13 mouse cellular contexts compared by ENCODE assay signal in the genomic region with DNA sequence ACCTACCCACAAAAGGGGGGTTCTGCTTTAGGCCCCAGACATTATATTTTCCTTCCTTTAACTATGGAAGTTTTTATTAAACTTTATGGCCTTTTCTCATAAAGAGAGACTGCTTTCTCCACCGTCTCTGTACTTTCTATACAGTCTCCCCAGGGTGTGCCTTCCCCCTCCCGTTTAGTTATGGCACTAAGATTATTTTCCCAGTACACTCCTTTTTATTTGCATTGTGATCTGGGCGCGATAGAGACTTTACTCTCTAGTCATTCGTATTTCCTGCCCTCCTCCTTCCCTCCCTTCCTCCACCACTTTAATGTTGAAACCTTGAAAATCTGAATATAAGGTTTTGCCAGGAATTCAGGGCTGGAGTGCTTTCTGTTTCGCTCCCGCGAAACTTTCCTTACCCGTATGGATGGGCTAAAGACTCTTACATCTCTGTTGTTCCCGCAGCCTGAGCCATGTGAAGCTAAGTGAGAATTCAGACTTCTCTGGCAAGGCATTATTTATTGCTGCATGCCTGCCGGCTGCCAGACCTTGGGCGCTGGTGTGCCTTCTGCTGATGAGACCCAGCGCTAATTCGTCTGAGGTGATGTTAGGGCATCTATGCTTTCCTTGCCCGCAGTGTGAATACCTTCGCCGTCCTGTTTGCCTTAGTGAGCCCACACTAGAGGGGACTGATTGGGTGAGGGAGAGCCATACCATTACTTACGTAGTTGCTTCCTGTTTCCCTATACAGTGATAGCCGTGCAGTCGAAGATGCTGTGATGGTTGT.
A peak's percentile ranks its signal among the peaks of the same experiment; 100 is the strongest.
DNase-seq lines count a peak whose midpoint lies in the region; ATAC-seq and TF ChIP-seq lines count a peak whose summit lies in the region.
"Had no signal": no experiment of that assay in that cellular context is flagged by ENCODE, and none has a peak within 500 bp of the region (broad histone marks: within the 10 kb centered on the region; RNA-seq: fewer than 3 reads in every experiment).

No protein-coding gene starts in this region.

- H3K9ac ChIP-seq in limb, embryonic 12.5 days (replicated peaks), result no peak overlapping the region
- H3K9ac ChIP-seq: liver, embryonic 13.5 days had no signal

- TF ChIP-seq POLR2A in cortical plate, adult 2 months (IDR thresholded peaks at IDR 0.05; ENCODE audit: extremely low read depth, insufficient read depth, low read length), result no peak
- TF ChIP-seq POLR2A in small intestine, adult 2 months (IDR thresholded peaks at IDR 0.05; ENCODE audit: low read depth, low read length), result no peak

- TF ChIP-seq CTCF in cortical plate, adult 2 months (IDR thresholded peaks at IDR 0.05; ENCODE audit: extremely low read depth, insufficient read depth, low read length), result no peak
- TF ChIP-seq CTCF in small intestine, adult 2 months (IDR thresholded peaks at IDR 0.05; ENCODE audit: extremely low read depth, insufficient read length, insufficient replicate concordance, low read depth, low read length), result no peak

- no peak for DNase-seq in frontal cortex, postnatal 14 days (ENCODE audit: low spot score in 2 of 2)
- DNase-seq in limb, embryonic 10.5 days (ENCODE audit: low spot score), result no peak
- DNase-seq in embryo, embryonic 9.5 days (ENCODE audit: extremely low spot score), result no peak
- DNase-seq in kidney, postnatal 36 days, result no peak
- DNase-seq: cerebellum, postnatal 36 days; kidney, postnatal 14 days; liver, embryonic 13.5 days had no signal

- H3K36me3 ChIP-seq in limb, embryonic 12.5 days, result no peaks in the 10 kb centered on the region
- H3K36me3 ChIP-seq in limb, embryonic 10.5 days, result no peaks in the 10 kb centered on the region
- H3K36me3 ChIP-seq in small intestine, adult 2 months (ENCODE audit: control insufficient read depth, insufficient read depth, low read length), result no peaks in the 10 kb centered on the region
- H3K36me3 ChIP-seq: liver, embryonic 13.5 days had no signal

- no peaks in the 10 kb centered on the region for H3K27me3 ChIP-seq in limb, embryonic 12.5 days
- no peaks in the 10 kb centered on the region for H3K27me3 ChIP-seq in limb, embryonic 10.5 days (ENCODE audit: low read depth, poor library complexity, severe bottlenecking)
- no peaks in the 10 kb centered on the region for H3K27me3 ChIP-seq in small intestine, adult 2 months (ENCODE audit: control insufficient read depth, insufficient read depth, low read length)
- H3K27me3 ChIP-seq: CH12.LX; liver, embryonic 13.5 days had no signal

- peaks cover 47% of the 10 kb centered on the region for H3K4me1 ChIP-seq in limb, embryonic 12.5 days (replicated peaks)
- H3K4me1 ChIP-seq in limb, embryonic 10.5 days, result peaks cover 31% of the 10 kb centered on the region
- peaks cover 4% of the 10 kb centered on the region for H3K4me1 ChIP-seq in cortical plate, adult 2 months (ENCODE audit: control insufficient read depth, insufficient read depth, low read length)
- H3K4me1 ChIP-seq in small intestine, adult 2 months (ENCODE audit: control insufficient read depth, insufficient read depth, insufficient read length, low read length), result peaks cover 4% of the 10 kb centered on the region; the same call in 1 of the 2 replicates

- ATAC-seq in frontal cortex, adult (ENCODE audit: low TSS enrichment), result peak; percentile 58
- no peak for ATAC-seq in limb, embryonic 12.5 days (ENCODE audit: insufficient number of reproducible peaks, insufficient read depth, low FRiP score, low TSS enrichment, low read depth)

- no peaks in the 10 kb centered on the region for H3K9me3 ChIP-seq in limb, embryonic 12.5 days
- H3K9me3 ChIP-seq in limb, embryonic 10.5 days (replicated peaks), result no peaks in the 10 kb centered on the region
- H3K9me3 ChIP-seq: liver, embryonic 13.5 days had no signal

- no peak overlapping the region for H3K4me3 ChIP-seq in limb, embryonic 12.5 days (replicated peaks)
- no peak overlapping the region for H3K4me3 ChIP-seq in limb, embryonic 10.5 days
- peak overlapping the region; percentile 47 for H3K4me3 ChIP-seq in cortical plate, adult 2 months (ENCODE audit: insufficient read depth, low read length)
- peak overlapping the region; percentile 55 for H3K4me3 ChIP-seq in small intestine, adult 2 months (ENCODE audit: low read depth, low read length)
- H3K4me3 ChIP-seq: liver, embryonic 13.5 days; myocyte had no signal

- WGBS in limb, embryonic 12.5 days, result 50% methylated on average over 20 of the region's 20 CpGs
- WGBS in limb, embryonic 10.5 days, result 73% methylated on average over 20 of the region's 20 CpGs
- WGBS in small intestine, adult 2 months, result 29% methylated on average over 20 of the region's 20 CpGs

- H3K4me2 ChIP-seq in limb, embryonic 12.5 days, result peak overlapping the region; percentile 35
- H3K4me2 ChIP-seq: liver, embryonic 13.5 days had no signal

- H3K27ac ChIP-seq in limb, embryonic 12.5 days, result peak overlapping the region; percentile 35; the same call in 1 of the 2 replicates
- no peak overlapping the region for H3K27ac ChIP-seq in limb, embryonic 10.5 days
- H3K27ac ChIP-seq in cortical plate, adult 2 months (ENCODE audit: insufficient read depth, low read length), result peak overlapping the region; percentile 51
- H3K27ac ChIP-seq in small intestine, adult 2 months (ENCODE audit: insufficient read depth, low read depth, low read length), result peak overlapping the region; percentile 35; the same call in 1 of the 2 replicates
- H3K27ac ChIP-seq: liver, embryonic 13.5 days had no signal

Comparison
In these comparisons a context has a peak if more than half of its experiments do, and no peak if none do; other contexts are left out.
1. H3K4me3 ChIP-seq: peak in cortical plate, adult 2 months (single experiment) and small intestine, adult 2 months (single experiment); none in limb, embryonic 12.5 days (single experiment) and limb, embryonic 10.5 days (single experiment).